Mouse (Mus musculus) heart, embryonic 16.5 days (tissue): ENCODE data around the gene Ndufa8. TPM values are rescaled to one million over a fixed set of nuclear protein-coding genes. Genes with fewer than 3 reads are reported as not detected.

Experiments
- ATAC-seq: fragments of 200-750 bp; cut with Nextera tagmentation; replicated peaks from 2 replicates; pipeline ENCODE4 v1.8.0; 2017; ENCODE audit warnings: moderate number of reproducible peaks; ENCODE audit not compliant: insufficient read depth, low FRiP score; ENCODE audit errors: extremely low read depth
- H3K27ac ChIP-seq: fragments of 300-500 bp; sonication (generic); 2 replicates; pipeline ENCODE4 v1.5.1; 2014; ENCODE audit warnings: mild to moderate bottlenecking, low read length, control low read depth, moderate library complexity
- H3K27me3 ChIP-seq: fragments of 300-500 bp; sonication (generic); 2 replicates; pipeline ENCODE4 v1.6.1; 2014; ENCODE audit warnings: low read length, mixed read lengths; ENCODE audit not compliant: control insufficient read depth, insufficient read depth
- H3K36me3 ChIP-seq: fragments of 300-500 bp; sonication (generic); 2 replicates; pipeline ENCODE4 v1.6.1; 2014; ENCODE audit not compliant: control insufficient read depth, insufficient read depth
- H3K4me1 ChIP-seq: fragments of 300-500 bp; sonication (generic); 2 replicates; pipeline ENCODE4 v1.6.1; 2014; ENCODE audit warnings: low read length, mixed read lengths; ENCODE audit not compliant: control insufficient read depth, insufficient read depth
- H3K4me2 ChIP-seq: fragments of 300-500 bp; sonication (generic); 2 replicates; pipeline ENCODE4 v1.6.1; 2014; ENCODE audit warnings: low read depth, mild to moderate bottlenecking, control low read depth, low read length
- H3K4me3 ChIP-seq: fragments of 300-500 bp; sonication (generic); 2 replicates; pipeline ENCODE4 v1.5.1; 2014; ENCODE audit warnings: mild to moderate bottlenecking, control low read depth, low read length
- H3K9ac ChIP-seq: fragments of 300-500 bp; sonication (generic); 2 replicates; pipeline ENCODE4 v1.6.1; 2014; ENCODE audit warnings: low read length, control low read depth
- H3K9me3 ChIP-seq: fragments of 300-500 bp; sonication (generic); replicated peaks from 2 replicates; pipeline ENCODE4 v1.6.1; 2016; ENCODE audit warnings: low read length; ENCODE audit not compliant: control insufficient read depth
- WGBS: fragments of 180-500 bp; shearing (Covaris S2); extraction: QIAGEN DNeasy Blood & Tissue Kit; methylation state at CpG from one replicate; pipeline ENCODE4 v1.1.7; 2014; 5-methylcytosine and 5-hydroxymethylcytosine counted together
- polyA plus RNA-seq: library from polyadenylated mRNA; unstranded; fragments of >200 nt; fragmentation: Nextera tagmentation; extraction: Ambion mirVana; gene quantifications from 2 replicates; pipeline ENCODE4 v1.2.1, GENCODE M21; 2015

The Ndufa8 gene
- polyA plus RNA-seq, 1 experiment from 2014 or later: 553 TPM

DNA sequence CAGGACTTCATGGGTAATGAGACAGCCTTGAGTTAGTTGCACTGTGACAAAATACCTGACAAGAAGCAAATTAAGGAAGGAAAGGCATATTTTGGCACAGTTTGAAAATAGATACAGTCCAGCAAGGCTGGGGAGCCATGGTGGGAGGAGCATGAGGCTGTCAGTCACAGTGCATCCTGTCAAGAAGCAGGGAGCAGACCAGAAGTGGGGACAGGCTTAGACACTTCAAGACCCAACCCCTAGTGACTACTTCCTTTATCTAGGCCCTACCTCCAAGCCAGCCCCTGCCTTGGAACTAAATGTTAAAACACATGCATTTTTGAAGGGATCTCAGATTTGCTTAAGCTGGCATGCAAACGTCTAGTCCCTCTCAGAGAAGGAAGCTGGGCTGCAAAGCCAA lies 48.8 kb downstream of the Ndufa8 start:
- Histone ChIP-seq H3K27ac (no peak overlapping the region), H3K36me3 (no peaks in the 10 kb centered on the region), H3K9me3 (peaks cover 3% of the 10 kb centered on the region; the same call in 1 of the 2 replicates), H3K27me3 (peaks cover 5% of the 10 kb centered on the region), H3K4me2 (no peak overlapping the region), H3K4me1 (peaks cover 16% of the 10 kb centered on the region), H3K9ac (no peak overlapping the region), H3K4me3 (no peak overlapping the region)
- 39% methylated on average over 1 of the region's 1 CpGs for WGBS
- no peak for ATAC-seq

DNA sequence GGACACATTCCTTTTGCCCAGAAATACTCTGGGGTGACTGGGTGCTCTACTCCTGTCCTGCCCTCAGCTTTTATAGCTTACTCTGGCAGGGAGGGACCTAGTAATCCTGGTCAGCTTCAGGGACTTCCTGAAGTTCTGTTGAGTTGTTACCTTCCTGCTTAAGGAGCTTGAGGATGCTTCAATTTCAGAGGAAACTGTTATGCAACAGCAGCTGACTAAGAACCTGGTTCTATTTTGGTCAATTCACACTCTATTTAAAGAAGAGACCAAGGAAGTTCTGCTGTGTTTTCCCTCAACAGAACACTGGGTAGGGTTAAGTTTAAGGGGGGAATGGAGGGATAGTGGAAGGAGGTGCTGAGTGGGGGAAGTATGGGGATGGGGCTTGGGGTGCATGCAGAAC lies 50.0 kb downstream of the Ndufa8 start:
- Histone ChIP-seq H3K9ac (no peak overlapping the region), H3K27me3 (0 out of 2 replicates have a peak, but pooled peaks cover 2% of the 10 kb centered on the region), H3K9me3 (peaks cover 3% of the 10 kb centered on the region; the same call in 1 of the 2 replicates), H3K4me1 (peaks cover 23% of the 10 kb centered on the region), H3K4me2 (no peak overlapping the region), H3K36me3 (no peaks in the 10 kb centered on the region), H3K27ac (no peak overlapping the region), H3K4me3 (no peak overlapping the region)
- no peak for ATAC-seq

DNA sequence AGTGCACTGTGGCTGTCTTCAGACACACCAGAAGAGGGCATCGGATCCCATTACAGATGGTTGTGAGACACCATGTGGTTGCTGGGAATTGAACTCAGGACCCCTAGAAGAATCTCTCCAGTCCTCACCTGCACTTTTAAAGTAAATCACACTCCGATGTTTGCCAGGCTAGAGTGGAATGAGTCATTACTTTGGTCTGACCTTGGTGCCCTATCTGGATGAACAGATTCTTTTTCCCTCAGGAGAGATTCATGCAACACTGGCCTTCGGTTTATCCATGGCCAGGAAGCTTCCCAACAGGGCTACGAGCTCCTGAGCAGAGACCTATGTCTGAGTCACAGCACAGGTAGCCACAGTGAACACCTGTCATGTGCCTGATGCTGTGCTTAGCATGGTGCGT lies 50.8 kb downstream of the Ndufa8 start:
- Histone ChIP-seq H3K4me1 (peaks cover 30% of the 10 kb centered on the region), H3K9me3 (peaks cover 3% of the 10 kb centered on the region; the same call in 1 of the 2 replicates), H3K27me3 (no peaks in the 10 kb centered on the region), H3K27ac (no peak overlapping the region), H3K36me3 (no peaks in the 10 kb centered on the region), H3K4me3 (no peak overlapping the region), H3K4me2 (no peak overlapping the region), H3K9ac (no peak overlapping the region)
- WGBS: 90% methylated on average over 5 of the region's 5 CpGs
- ATAC-seq: no peak

DNA sequence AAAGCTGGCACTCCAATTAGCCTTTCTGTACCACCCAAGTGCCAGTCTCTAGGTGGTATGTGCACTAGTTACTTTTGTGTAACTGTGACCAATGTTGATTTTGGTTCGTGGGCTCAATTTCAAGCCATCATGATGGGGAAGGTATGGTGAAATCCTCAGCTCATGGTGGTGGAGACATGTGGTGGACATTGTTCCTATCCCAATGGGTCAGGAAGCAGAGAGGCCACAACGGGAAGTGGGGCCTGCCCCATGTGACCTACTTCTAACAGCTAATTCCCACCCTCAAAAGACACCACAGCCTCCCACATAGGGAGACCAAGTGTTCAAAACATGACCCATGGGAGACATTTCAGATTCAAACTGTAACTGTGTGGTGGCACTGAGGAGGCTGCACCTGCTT lies 52.5 kb downstream of the Ndufa8 start:
- Histone ChIP-seq H3K4me3 (no peak overlapping the region), H3K4me2 (no peak overlapping the region), H3K27ac (peak overlapping the region; percentile 25; the same call in 1 of the 2 replicates), H3K27me3 (no peaks in the 10 kb centered on the region), H3K4me1 (peaks cover 34% of the 10 kb centered on the region), H3K36me3 (no peaks in the 10 kb centered on the region), H3K9me3 (peaks cover 3% of the 10 kb centered on the region; the same call in 1 of the 2 replicates), H3K9ac (no peak overlapping the region)
- WGBS: 68% methylated on average over 2 of the region's 2 CpGs
- ATAC-seq: no peak

DNA sequence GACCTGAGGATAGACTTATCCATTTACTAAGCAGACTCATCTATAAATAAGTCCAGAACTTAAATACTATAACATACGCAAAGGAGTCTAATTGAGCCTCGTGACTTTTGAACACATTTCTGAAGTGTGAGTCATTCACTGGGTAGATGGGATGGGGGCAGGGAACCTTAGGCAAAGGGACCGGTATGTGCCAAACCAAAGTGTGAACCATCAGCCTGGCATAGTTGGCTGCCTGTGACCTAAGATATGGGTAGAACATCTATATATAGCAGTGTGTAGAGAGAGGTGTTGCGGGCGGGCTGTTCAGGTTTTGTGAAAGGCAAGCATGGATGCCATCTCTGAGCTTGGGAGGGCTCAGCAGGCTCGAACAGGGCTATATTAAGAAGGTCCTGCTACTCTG lies 54.9 kb downstream of the Ndufa8 start:
- peak; percentile 90 for ATAC-seq
- H3K4me1 ChIP-seq: peaks cover 28% of the 10 kb centered on the region
- H3K36me3 ChIP-seq: no peaks in the 10 kb centered on the region
- H3K9me3 ChIP-seq: peaks cover 3% of the 10 kb centered on the region; the same call in 1 of the 2 replicates
- H3K27me3 ChIP-seq: no peaks in the 10 kb centered on the region
- 0 out of 2 replicates have a peak overlapping the region, but pooled peaks have one; percentile 4 for H3K4me2 ChIP-seq
- peak overlapping the region; percentile 91 for H3K27ac ChIP-seq
- no peak overlapping the region for H3K9ac ChIP-seq
- WGBS: 29% methylated on average over 6 of the region's 6 CpGs
- no peak overlapping the region for H3K4me3 ChIP-seq

DNA sequence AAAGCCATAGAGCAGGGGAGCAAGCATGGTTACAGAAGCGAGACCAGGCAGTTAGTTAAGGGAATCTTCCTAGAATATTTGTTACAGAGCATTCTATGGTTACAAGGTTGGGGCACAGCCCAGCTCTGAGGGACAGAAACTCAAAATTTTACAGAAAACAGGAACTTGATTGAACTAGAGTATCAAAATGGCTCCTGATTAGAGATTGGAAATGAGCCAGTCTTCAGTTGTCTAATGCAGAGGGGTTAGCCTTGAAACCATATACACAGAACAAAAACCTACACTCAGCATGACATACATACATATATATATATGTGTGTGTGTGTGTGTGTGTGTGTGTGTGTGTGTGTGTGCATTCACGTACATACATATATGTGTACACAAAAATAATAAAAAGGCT lies 55.7 kb downstream of the Ndufa8 start:
- Histone ChIP-seq H3K27me3 (no peaks in the 10 kb centered on the region), H3K9me3 (no peaks in the 10 kb centered on the region), H3K4me3 (no peak overlapping the region), H3K27ac (peak overlapping the region; percentile 91), H3K4me1 (peaks cover 28% of the 10 kb centered on the region), H3K36me3 (no peaks in the 10 kb centered on the region), H3K9ac (no peak overlapping the region), H3K4me2 (no peak overlapping the region)
- ATAC-seq: no peak
- 88% methylated on average over 2 of the region's 2 CpGs for WGBS

DNA sequence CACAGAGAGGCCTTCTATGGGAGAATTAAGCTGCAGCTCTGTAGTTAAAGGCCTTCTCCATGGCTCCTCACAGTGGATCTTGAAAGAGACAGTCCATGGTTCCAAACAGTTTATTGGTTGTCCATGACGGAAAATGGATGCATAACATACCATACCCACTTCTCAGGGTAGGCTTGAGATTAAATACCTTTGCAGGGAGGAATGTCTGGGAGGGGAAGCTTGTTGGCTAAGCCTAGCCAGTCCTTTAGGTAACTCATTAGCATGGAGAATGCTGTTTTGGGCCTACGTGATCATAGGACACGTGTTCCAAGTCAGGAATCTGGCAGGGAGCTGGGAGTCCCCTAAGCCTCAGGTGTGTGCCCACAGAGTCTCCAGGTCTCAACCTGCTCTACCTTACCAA lies 56.9 kb downstream of the Ndufa8 start:
- H3K4me1 ChIP-seq: peaks cover 27% of the 10 kb centered on the region
- H3K27me3 ChIP-seq: peaks cover under 1% of the 10 kb centered on the region
- no peak overlapping the region for H3K4me3 ChIP-seq
- H3K27ac ChIP-seq: no peak overlapping the region
- H3K4me2 ChIP-seq: no peak overlapping the region
- no peaks in the 10 kb centered on the region for H3K36me3 ChIP-seq
- H3K9ac ChIP-seq: no peak overlapping the region
- no peaks in the 10 kb centered on the region for H3K9me3 ChIP-seq
- no peak for ATAC-seq
- 79% methylated on average over 3 of the region's 3 CpGs for WGBS

Other genes starting within 250 kb of the Ndufa8 start
- gene Ttll11, start 69.5 kb downstream of the Ndufa8 start, polyA plus RNA-seq: 0.80 and 0.94 TPM in 2 replicates
- gene Morn5, start 52 bp upstream of the Ndufa8 start, polyA plus RNA-seq: 0.42 and 0.87 TPM in 2 replicates
- 1.3 and 1.8 TPM in 2 replicates for gene Lhx6, start 56.0 kb upstream of the Ndufa8 start, polyA plus RNA-seq
- 38.6 and 41.7 TPM in 2 replicates for gene Mrrf, start 87.0 kb upstream of the Ndufa8 start, polyA plus RNA-seq
- 66.1 and 69.5 TPM in 2 replicates for gene Rbm18, start 87.4 kb upstream of the Ndufa8 start, polyA plus RNA-seq
- 21.9 and 26.2 TPM in 2 replicates for gene Ptgs1, start 181.0 kb upstream of the Ndufa8 start, polyA plus RNA-seq